Mouse (Mus musculus): ENCODE data around the gene Fam170b. TPM values are rescaled to one million over a fixed set of nuclear protein-coding genes. Genes with fewer than 3 reads are reported as not detected.

Gene Fam170b
- total RNA-seq, 2 experiments from 2014 or later: not detected

- 0 out of 2 replicates have a peak, but pooled peaks have one; percentile 30 for ATAC-seq (replicated peaks; ENCODE audit: low FRiP score, poor library complexity, severe bottlenecking)
Observed at GRCm38 (mm10) chr14:32825426-32826032, 8.2 kb upstream of the Fam170b start.

- no peak for ATAC-seq (replicated peaks; ENCODE audit: low FRiP score, poor library complexity, severe bottlenecking)
Observed at GRCm38 (mm10) chr14:32827165-32827564, 6.6 kb upstream of the Fam170b start.

GRCm38 (mm10) chr14:32827994-32828650, 5.6 kb upstream of the Fam170b start:
- ATAC-seq (replicated peaks; ENCODE audit: low FRiP score, poor library complexity, severe bottlenecking): no peak

- no peak for ATAC-seq (replicated peaks; ENCODE audit: low FRiP score, poor library complexity, severe bottlenecking)
Observed at GRCm38 (mm10) chr14:32835181-32835580, 1.4 kb downstream of the Fam170b start.

GRCm38 (mm10) chr14:32835596-32835995, 1.8 kb downstream of the Fam170b start:
- no peak for ATAC-seq (replicated peaks; ENCODE audit: low FRiP score, poor library complexity, severe bottlenecking)

GRCm38 (mm10) chr14:32836191-32836590, 2.4 kb downstream of the Fam170b start:
- no peak for ATAC-seq (replicated peaks; ENCODE audit: low FRiP score, poor library complexity, severe bottlenecking)

GRCm38 (mm10) chr14:32842052-32842451, 8.3 kb downstream of the Fam170b start:
- no peak for ATAC-seq (replicated peaks; ENCODE audit: low FRiP score, poor library complexity, severe bottlenecking)

GRCm38 (mm10) chr14:32854059-32854458, 20.3 kb downstream of the Fam170b start:
- no peak for ATAC-seq (replicated peaks; ENCODE audit: low FRiP score, poor library complexity, severe bottlenecking)

GRCm38 (mm10) chr14:32856246-32856645, 22.5 kb downstream of the Fam170b start:
- no peak for ATAC-seq (replicated peaks; ENCODE audit: low FRiP score, poor library complexity, severe bottlenecking)

- ATAC-seq (replicated peaks; ENCODE audit: low FRiP score, poor library complexity, severe bottlenecking): no peak
Observed at GRCm38 (mm10) chr14:32856681-32857328, 23.0 kb downstream of the Fam170b start, which contains the start of gene Vstm4. Gene Vstm4 (plus strand): TSS chr14:32856756.

- ATAC-seq (replicated peaks; ENCODE audit: low FRiP score, poor library complexity, severe bottlenecking): no peak
Observed at GRCm38 (mm10) chr14:32858361-32858760, 24.6 kb downstream of the Fam170b start.

GRCm38 (mm10) chr14:32858941-32859510, 25.3 kb downstream of the Fam170b start:
- no peak for ATAC-seq (replicated peaks; ENCODE audit: low FRiP score, poor library complexity, severe bottlenecking)

- no peak for ATAC-seq (replicated peaks; ENCODE audit: low FRiP score, poor library complexity, severe bottlenecking)
Observed at GRCm38 (mm10) chr14:32859831-32860569, 26.2 kb downstream of the Fam170b start.

- ATAC-seq (replicated peaks; ENCODE audit: low FRiP score, poor library complexity, severe bottlenecking): no peak
Observed at GRCm38 (mm10) chr14:32861149-32861581, 27.4 kb downstream of the Fam170b start.

- no peak for ATAC-seq (replicated peaks; ENCODE audit: low FRiP score, poor library complexity, severe bottlenecking)
Observed at GRCm38 (mm10) chr14:32861656-32862055, 27.9 kb downstream of the Fam170b start.

GRCm38 (mm10) chr14:32865331-32865730, 31.6 kb downstream of the Fam170b start:
- no peak for ATAC-seq (replicated peaks; ENCODE audit: low FRiP score, poor library complexity, severe bottlenecking)

- no peak for ATAC-seq (replicated peaks; ENCODE audit: low FRiP score, poor library complexity, severe bottlenecking)
Observed at GRCm38 (mm10) chr14:32871963-32872362, 38.2 kb downstream of the Fam170b start.

- ATAC-seq (replicated peaks; ENCODE audit: low FRiP score, poor library complexity, severe bottlenecking): no peak
Observed at GRCm38 (mm10) chr14:32877549-32877948, 43.8 kb downstream of the Fam170b start.

- ATAC-seq (replicated peaks; ENCODE audit: low FRiP score, poor library complexity, severe bottlenecking): no peak
Observed at GRCm38 (mm10) chr14:32880332-32880731, 46.6 kb downstream of the Fam170b start.

GRCm38 (mm10) chr14:32881693-32882092, 47.9 kb downstream of the Fam170b start:
- ATAC-seq (replicated peaks; ENCODE audit: low FRiP score, poor library complexity, severe bottlenecking): no peak
